Mouse (Mus musculus): ENCODE results near the gene Cerkl. TPM values are rescaled to one million over a fixed set of nuclear protein-coding genes. Genes with fewer than 3 reads are reported as not detected.

Gene Cerkl
- total and polyA plus RNA-seq, 2 experiments from 2014 or later = 0.11 to 1.5 TPM

DNA sequence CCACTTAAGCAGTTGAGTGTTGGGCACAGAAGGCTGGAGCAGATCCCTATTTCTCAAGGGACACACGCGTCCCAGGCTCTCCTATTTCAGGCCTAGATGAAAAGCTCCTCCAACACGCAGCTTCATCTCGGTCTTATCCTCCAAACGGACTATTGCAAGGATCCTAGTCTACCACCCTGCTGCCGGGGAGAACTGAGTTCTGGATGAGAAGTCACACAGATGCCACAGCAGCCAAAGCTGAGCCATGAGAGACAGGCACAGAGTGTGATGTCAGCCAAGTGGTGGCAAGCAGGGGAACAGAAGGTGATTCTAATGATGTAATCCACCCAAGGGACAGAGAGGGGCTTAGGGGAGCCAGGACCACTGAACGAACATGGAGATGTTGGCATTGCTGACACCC lies 42.1 kb downstream of the Cerkl start:
- no peaks in the 10 kb centered on the region for H3K4me1 ChIP-seq (ENCODE audit: insufficient read depth, low read length)
- H3K27me3 ChIP-seq (ENCODE audit: insufficient read depth, low read length) = no peaks in the 10 kb centered on the region
- 80% methylated on average over 7 of the region's 7 CpGs for WGBS
- ATAC-seq (ENCODE audit: low FRiP score) (peak; percentile 70; the same call in 1 of the 2 replicates), DNase-seq (ENCODE audit: low spot score) (peak; percentile 76)
- no peak overlapping the region for H3K9ac ChIP-seq (replicated peaks; ENCODE audit: low read length, poor library complexity, severe bottlenecking)
- H3K4me3 ChIP-seq (ENCODE audit: low read depth, low read length) = no peak overlapping the region
- no peaks in the 10 kb centered on the region for H3K9me3 ChIP-seq (ENCODE audit: low read length)
- no peak for TF ChIP-seq CTCF (IDR thresholded peaks at IDR 0.05)
- H3K4me2 ChIP-seq (ENCODE audit: low read depth, low read length, poor library complexity, severe bottlenecking) = no peak overlapping the region
- H3K27ac ChIP-seq (ENCODE audit: low read depth, low read length) = no peak overlapping the region
- H3K36me3 ChIP-seq (ENCODE audit: insufficient read depth, low read length) = no peaks in the 10 kb centered on the region

DNA sequence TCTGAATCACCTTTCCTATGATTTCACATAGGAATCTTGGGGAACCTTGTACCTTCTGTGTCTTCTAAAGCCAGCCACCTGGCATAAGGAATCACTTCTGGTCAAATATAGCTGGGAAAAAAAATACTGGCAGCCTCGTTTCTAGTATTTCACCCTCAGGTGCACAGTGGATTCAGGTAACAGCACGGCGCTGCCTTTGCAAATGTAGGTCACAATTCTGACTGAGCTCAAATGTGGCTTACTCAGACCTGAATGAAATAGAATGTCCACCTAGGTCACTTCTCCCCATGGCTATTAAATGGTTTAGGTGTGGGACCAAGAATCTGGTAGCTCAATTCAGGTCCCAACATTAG lies 45.7 kb downstream of the Cerkl start:
- ATAC-seq (ENCODE audit: low FRiP score) = no peak
- Histone ChIP-seq H3K9me3 (ENCODE audit: low read length) (no peaks in the 10 kb centered on the region), H3K27me3 (ENCODE audit: insufficient read depth, low read length) (no peaks in the 10 kb centered on the region), H3K4me1 (ENCODE audit: insufficient read depth, low read length) (no peaks in the 10 kb centered on the region), H3K4me2 (ENCODE audit: low read depth, low read length, poor library complexity, severe bottlenecking) (no peak overlapping the region), H3K4me3 (ENCODE audit: low read depth, low read length) (no peak overlapping the region), H3K36me3 (ENCODE audit: insufficient read depth, low read length) (no peaks in the 10 kb centered on the region), H3K27ac (ENCODE audit: low read depth, low read length) (no peak overlapping the region), H3K9ac (replicated peaks; ENCODE audit: low read length, poor library complexity, severe bottlenecking) (no peak overlapping the region)
- DNase-seq (ENCODE audit: low spot score) = no peak
- 75% methylated on average over 3 of the region's 3 CpGs for WGBS
- TF ChIP-seq CTCF (IDR thresholded peaks at IDR 0.05) = no peak

DNA sequence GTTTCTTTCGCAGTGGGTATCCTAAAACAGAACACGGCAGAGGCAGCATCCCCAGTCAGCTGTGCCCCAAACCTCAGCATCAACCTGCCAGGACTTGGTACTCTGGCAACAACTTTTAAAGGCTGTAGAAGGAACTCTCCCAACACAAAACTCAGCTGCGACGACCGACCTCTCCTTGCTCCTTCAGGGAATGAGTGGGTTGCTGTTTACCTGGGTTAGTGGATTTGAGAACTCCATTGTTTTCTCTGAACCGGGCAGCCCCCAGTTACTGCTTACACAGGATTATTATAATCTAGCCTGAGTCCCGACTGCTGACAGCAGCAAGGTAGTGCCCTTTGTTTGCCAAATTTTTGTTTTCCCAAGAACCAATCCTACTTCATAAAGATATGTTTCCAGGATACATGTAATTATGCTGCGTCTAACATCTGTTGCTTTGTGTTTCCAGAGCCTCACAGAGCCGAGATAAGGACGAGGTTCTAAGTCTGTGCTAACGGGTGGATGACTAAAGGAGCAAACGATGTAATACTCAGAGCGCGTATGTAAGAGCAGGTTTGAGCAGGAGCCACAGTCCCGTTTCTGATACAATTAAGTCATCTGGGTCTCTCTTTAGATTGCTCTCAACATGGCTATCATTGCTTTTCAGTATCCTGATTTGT lies 46.2 kb downstream of the Cerkl start:
- no peak overlapping the region for H3K4me2 ChIP-seq (ENCODE audit: low read depth, low read length, poor library complexity, severe bottlenecking)
- no peak overlapping the region for H3K9ac ChIP-seq (replicated peaks; ENCODE audit: low read length, poor library complexity, severe bottlenecking)
- no peaks in the 10 kb centered on the region for H3K27me3 ChIP-seq (ENCODE audit: insufficient read depth, low read length)
- DNase-seq (ENCODE audit: low spot score) (no peak), ATAC-seq (ENCODE audit: low FRiP score) (no peak)
- H3K4me3 ChIP-seq (ENCODE audit: low read depth, low read length) = no peak overlapping the region
- no peaks in the 10 kb centered on the region for H3K9me3 ChIP-seq (ENCODE audit: low read length)
- no peaks in the 10 kb centered on the region for H3K36me3 ChIP-seq (ENCODE audit: insufficient read depth, low read length)
- WGBS = 58% methylated on average over 15 of the region's 15 CpGs
- no peaks in the 10 kb centered on the region for H3K4me1 ChIP-seq (ENCODE audit: insufficient read depth, low read length)
- TF ChIP-seq CTCF (IDR thresholded peaks at IDR 0.05) = no peak
- no peak overlapping the region for H3K27ac ChIP-seq (ENCODE audit: low read depth, low read length)

DNA sequence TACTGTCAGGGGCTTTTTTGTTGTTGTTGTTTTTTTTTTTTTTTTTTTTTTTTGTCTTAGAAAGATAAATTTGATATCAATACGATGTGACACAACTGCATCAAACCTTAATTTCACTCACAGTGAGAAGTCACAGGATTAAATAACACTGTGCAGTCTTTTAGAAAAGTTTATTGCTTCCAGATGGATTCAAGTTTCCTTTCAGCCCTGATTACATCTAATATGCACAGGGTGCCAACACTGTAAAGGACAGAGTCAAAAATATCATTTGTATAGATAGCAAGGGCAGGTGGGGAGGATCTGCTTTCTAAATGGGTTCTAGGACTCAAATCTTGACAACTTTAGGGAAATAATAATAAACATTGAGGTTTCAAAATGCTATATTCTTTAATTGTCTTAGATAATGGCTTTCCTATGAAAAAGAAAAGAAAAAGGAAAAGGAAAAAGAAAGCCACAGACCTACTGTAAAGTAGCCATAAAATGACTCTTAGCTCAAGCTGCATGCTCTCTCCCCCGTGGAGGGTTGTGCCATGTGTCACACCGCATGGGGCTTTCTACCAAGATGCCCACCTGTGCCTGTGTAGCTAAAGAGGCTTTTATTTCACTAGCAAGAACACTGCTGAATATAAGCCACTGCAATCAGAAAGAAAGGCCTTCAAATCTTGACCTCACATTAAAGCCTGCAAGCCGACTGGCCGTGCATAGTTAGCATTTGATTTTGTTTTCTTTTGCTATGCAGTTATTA lies 50.8 kb downstream of the Cerkl start:
- DNase-seq (ENCODE audit: low spot score) (peak; percentile 81), ATAC-seq (ENCODE audit: low FRiP score) (no peak; the same call in 1 of the 2 replicates)

DNA sequence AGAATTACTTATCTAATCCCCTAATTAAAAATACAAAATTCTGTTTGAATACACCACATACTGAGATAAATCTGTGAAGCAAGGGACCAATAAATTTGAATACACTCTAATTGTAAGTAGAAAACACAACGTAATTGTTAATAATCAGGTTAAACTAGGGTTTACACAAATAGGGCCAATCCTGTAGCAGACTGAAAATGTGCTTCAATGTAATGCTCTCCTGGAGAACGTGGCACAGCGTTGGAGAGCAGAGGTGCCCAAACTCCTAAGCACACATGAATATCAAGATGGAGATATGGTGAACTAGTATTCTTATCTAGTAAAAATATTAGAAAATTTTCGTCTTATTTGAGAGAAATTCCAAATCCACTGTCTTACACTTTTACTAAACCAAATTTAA lies 56.5 kb downstream of the Cerkl start:
- 40% methylated on average over 4 of the region's 4 CpGs for WGBS

More for the DNA sequence above, 50.8 kb downstream of the Cerkl start:
- Histone ChIP-seq H3K36me3 (ENCODE audit: insufficient read depth, low read length) (no peaks in the 10 kb centered on the region), H3K4me1 (ENCODE audit: insufficient read depth, low read length) (no peaks in the 10 kb centered on the region), H3K27me3 (ENCODE audit: insufficient read depth, low read length) (no peaks in the 10 kb centered on the region), H3K9me3 (ENCODE audit: low read length) (no peaks in the 10 kb centered on the region), H3K27ac (ENCODE audit: low read depth, low read length) (no peak overlapping the region), H3K4me3 (ENCODE audit: low read depth, low read length) (no peak overlapping the region), H3K4me2 (ENCODE audit: low read depth, low read length, poor library complexity, severe bottlenecking) (no peak overlapping the region), H3K9ac (replicated peaks; ENCODE audit: low read length, poor library complexity, severe bottlenecking) (no peak overlapping the region)
- 75% methylated on average over 5 of the region's 5 CpGs for WGBS
- no peak for TF ChIP-seq CTCF (IDR thresholded peaks at IDR 0.05)

More for the DNA sequence above, 56.5 kb downstream of the Cerkl start:
- no peak overlapping the region for H3K4me2 ChIP-seq (ENCODE audit: low read depth, low read length, poor library complexity, severe bottlenecking)
- no peaks in the 10 kb centered on the region for H3K27me3 ChIP-seq (ENCODE audit: insufficient read depth, low read length)
- DNase-seq (ENCODE audit: low spot score) (no peak), ATAC-seq (ENCODE audit: low FRiP score) (no peak)
- no peak overlapping the region for H3K9ac ChIP-seq (replicated peaks; ENCODE audit: low read length, poor library complexity, severe bottlenecking)
- no peak for TF ChIP-seq CTCF (IDR thresholded peaks at IDR 0.05)
- H3K27ac ChIP-seq (ENCODE audit: low read depth, low read length) = no peak overlapping the region
- H3K9me3 ChIP-seq (ENCODE audit: low read length) = no peaks in the 10 kb centered on the region
- H3K36me3 ChIP-seq (ENCODE audit: insufficient read depth, low read length) = no peaks in the 10 kb centered on the region
- H3K4me1 ChIP-seq (ENCODE audit: insufficient read depth, low read length) = no peaks in the 10 kb centered on the region
- no peak overlapping the region for H3K4me3 ChIP-seq (ENCODE audit: low read depth, low read length)
